Mouse (Mus musculus) limb, embryonic 14.5 days (tissue): ENCODE data around the gene Ptprg. TPM values are rescaled to one million over a fixed set of nuclear protein-coding genes. Genes with fewer than 3 reads are reported as not detected.

ENCODE experiments used
- ATAC-seq: fragments of 200-750 bp; cut with Nextera tagmentation; 2 replicates; pipeline ENCODE4 v1.8.0; 2017; ENCODE audit warnings: low read depth, moderate number of reproducible peaks, moderate TSS enrichment; ENCODE audit not compliant: low FRiP score
- DNase-seq: peaks from one replicate; pipeline ENCODE4 v3.0.0-alpha.2; 2015; ENCODE audit warnings: low spot score
- H3K27ac ChIP-seq: fragments of 300-500 bp; sonication (generic); replicated peaks from 2 replicates; pipeline ENCODE4 v1.5.1; 2014; ENCODE audit warnings: low read depth, mild to moderate bottlenecking, low read length, moderate library complexity, mixed read lengths
- H3K27me3 ChIP-seq: fragments of 300-500 bp; sonication (generic); 2 replicates; pipeline ENCODE4 v1.6.1; 2014; ENCODE audit warnings: low read length, mixed read lengths; ENCODE audit not compliant: control insufficient read depth, insufficient read depth
- H3K36me3 ChIP-seq: fragments of 300-500 bp; sonication (generic); 2 replicates; pipeline ENCODE4 v1.6.1; 2014; ENCODE audit warnings: mild to moderate bottlenecking, low read length, moderate library complexity, mixed read lengths; ENCODE audit not compliant: control insufficient read depth, insufficient read depth
- H3K4me1 ChIP-seq: fragments of 300-500 bp; sonication (generic); 2 replicates; pipeline ENCODE4 v1.6.1; 2014; ENCODE audit warnings: antibody characterized with exemption, low read length, mixed read lengths; ENCODE audit not compliant: control insufficient read depth, insufficient read depth
- H3K4me2 ChIP-seq: fragments of 300-500 bp; sonication (generic); replicated peaks from 2 replicates; pipeline ENCODE4 v1.6.1; 2014; ENCODE audit warnings: low read depth, mild to moderate bottlenecking, low read length, moderate library complexity; ENCODE audit not compliant: severe bottlenecking
- H3K4me3 ChIP-seq: fragments of 300-500 bp; sonication (generic); replicated peaks from 2 replicates; pipeline ENCODE4 v1.5.1; 2014; ENCODE audit warnings: low read length
- H3K9ac ChIP-seq: fragments of 300-500 bp; sonication (generic); 2 replicates; pipeline ENCODE4 v1.6.1; 2014; ENCODE audit warnings: mild to moderate bottlenecking, low read depth, low read length, moderate library complexity; ENCODE audit not compliant: severe bottlenecking
- H3K9me3 ChIP-seq: fragments of 300-500 bp; sonication (generic); 2 replicates; pipeline ENCODE4 v1.6.1; 2016; ENCODE audit warnings: low read length; ENCODE audit not compliant: control insufficient read depth
- POLR2A ChIP-seq: fragments of 200-500 bp; IDR thresholded peaks from 2 replicates; pipeline ENCODE4 v1.8.0; 2012; ENCODE audit warnings: inconsistent platforms, mild to moderate bottlenecking, moderate library complexity, borderline replicate concordance; ENCODE audit not compliant: insufficient read depth, insufficient read length; ENCODE audit errors: extremely low read depth
- WGBS: fragments of 180-500 bp; shearing (Covaris S2); extraction: QIAGEN DNeasy Blood & Tissue Kit; methylation state at CpG from one replicate; pipeline ENCODE4 v1.1.7; 2014; 5-methylcytosine and 5-hydroxymethylcytosine counted together
- polyA plus RNA-seq, 2 experiments: library from polyadenylated mRNA; depleted of rRNA in 1 of 2; stranded (reverse) in 1 of 2; unstranded in 1 of 2; fragments of >200 nt; fragmentation: Nextera tagmentation in 1 of 2; extraction: Ambion mirVana in 1 of 2; gene quantifications; 2 replicates each; pipeline versions ENCODE4 v1.2.1 to v1.2.3; 2012 to 2014

Gene Ptprg
- polyA plus RNA-seq, 2 experiments: 25.5 to 28.6 TPM

GRCm38 (mm10) chr14:11699654-11700053 lies 146.3 kb downstream of the Ptprg start:
- Histone ChIP-seq H3K4me3 (no peak overlapping the region), H3K4me2 (no peak overlapping the region), H3K9me3 (no peaks in the 10 kb centered on the region), H3K27me3 (no peaks in the 10 kb centered on the region), H3K9ac (no peak overlapping the region), H3K27ac (no peak overlapping the region), H3K4me1 (peaks cover 13% of the 10 kb centered on the region), H3K36me3 (no peaks in the 10 kb centered on the region)
- ATAC-seq (no peak), DNase-seq (no peak)
- WGBS: 87% methylated on average over 2 of the region's 2 CpGs
- no peak for TF ChIP-seq POLR2A

DNA sequence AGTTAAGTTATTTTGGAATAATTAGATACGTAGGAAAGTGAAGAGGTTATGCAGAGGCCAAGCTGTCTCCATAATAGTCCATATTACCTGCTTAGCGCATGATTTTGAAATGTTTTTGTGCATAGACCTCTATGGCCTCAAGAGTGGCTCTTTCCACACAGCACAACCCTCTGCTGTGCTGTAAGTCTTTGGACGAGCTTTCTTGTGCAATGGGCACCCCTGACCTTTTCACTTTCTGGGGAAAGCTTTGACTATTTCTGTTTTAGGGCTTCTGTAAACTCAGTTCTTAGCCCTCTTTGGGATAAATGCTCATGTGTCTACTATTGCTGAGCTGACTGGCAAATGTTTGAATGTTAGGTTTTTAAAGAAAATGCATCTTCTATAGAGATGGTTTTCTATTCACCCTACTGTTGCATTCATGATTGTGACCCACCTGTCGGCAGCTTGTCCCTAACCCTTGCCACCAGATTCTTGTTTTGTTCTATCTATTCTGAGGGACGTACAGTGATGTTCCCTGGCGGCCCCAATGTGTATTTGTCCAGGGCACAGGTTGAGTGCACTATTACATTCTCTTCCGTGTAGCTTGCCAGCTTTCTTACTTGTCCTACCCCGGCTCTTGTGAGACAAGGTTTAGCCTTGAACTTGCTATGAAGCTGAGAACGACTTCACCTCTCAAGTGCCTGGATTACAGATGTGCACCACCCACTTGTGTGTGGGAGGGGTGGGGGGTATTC lies 148.4 kb downstream of the Ptprg start:
- Histone ChIP-seq H3K27me3 (no peaks in the 10 kb centered on the region), H3K36me3 (no peaks in the 10 kb centered on the region), H3K27ac (no peak overlapping the region), H3K4me2 (no peak overlapping the region), H3K4me3 (no peak overlapping the region), H3K9ac (no peak overlapping the region), H3K9me3 (no peaks in the 10 kb centered on the region), H3K4me1 (peaks cover 19% of the 10 kb centered on the region)
- 77% methylated on average over 9 of the region's 9 CpGs for WGBS
- no peak for DNase-seq
- ATAC-seq: no peak
- no peak for TF ChIP-seq POLR2A

DNA sequence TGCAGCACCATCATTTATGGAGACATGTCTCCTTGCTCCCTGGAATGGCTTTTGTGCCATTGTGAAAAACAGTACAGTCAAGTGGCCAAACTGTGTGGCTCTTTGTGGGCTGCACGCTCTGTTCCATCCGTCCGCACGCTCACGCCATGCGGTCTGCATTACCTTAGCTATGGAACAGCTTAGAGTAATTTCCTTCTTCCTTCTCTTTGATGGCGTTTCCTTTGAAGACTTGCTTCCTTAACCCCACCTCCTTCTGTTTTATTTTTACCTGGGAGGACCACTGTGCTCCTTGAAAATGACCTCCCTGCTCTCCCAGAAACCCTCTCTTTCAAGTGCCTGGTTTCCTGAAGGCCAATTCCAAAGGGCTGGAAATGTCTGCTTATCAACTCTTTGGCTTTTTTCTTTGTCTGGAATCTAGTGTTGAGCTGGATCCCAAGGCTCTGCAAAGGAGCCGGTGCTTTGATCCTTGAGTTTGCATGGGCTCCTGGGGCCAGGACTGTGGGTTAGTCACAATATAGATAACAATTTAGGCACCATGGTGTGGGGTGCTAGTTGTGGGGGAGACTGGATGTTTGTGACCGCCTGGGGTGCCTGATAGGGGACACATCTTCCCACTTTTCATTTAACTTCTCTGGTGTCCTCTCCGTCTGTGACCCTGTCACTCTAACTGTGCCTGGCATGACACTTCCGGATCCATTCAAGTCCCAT lies 149.6 kb downstream of the Ptprg start:
- ATAC-seq: no peak
- no peak overlapping the region for H3K27ac ChIP-seq
- no peak overlapping the region for H3K4me2 ChIP-seq
- peaks cover 16% of the 10 kb centered on the region for H3K4me1 ChIP-seq
- no peak overlapping the region for H3K4me3 ChIP-seq
- TF ChIP-seq POLR2A: no peak
- H3K9me3 ChIP-seq: no peaks in the 10 kb centered on the region
- WGBS: 31% methylated on average over 11 of the region's 11 CpGs
- no peaks in the 10 kb centered on the region for H3K36me3 ChIP-seq
- H3K27me3 ChIP-seq: no peaks in the 10 kb centered on the region
- no peak for DNase-seq
- H3K9ac ChIP-seq: no peak overlapping the region

DNA sequence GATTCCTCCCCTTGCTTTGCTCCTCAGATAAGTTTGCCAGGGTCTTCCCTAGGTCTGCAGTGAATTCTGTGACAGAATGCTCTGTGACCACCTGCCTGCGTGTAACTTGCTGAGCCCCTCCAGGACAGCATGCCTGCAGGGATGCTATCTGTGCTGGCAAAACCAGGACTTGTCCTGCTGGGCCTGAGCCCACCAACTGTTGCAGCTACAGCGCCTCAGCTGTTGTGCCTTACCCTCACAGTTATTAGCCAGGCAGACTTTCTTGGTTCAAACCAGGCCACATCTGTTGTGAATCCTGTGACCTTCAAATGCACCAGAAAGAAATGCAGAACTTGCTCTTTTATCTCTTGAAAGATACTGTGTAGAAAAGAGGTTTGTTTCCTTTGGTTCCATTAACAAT lies 151.5 kb downstream of the Ptprg start:
- Histone ChIP-seq H3K9ac (no peak overlapping the region), H3K4me2 (no peak overlapping the region), H3K4me1 (peaks cover 19% of the 10 kb centered on the region), H3K4me3 (no peak overlapping the region), H3K27ac (no peak overlapping the region), H3K9me3 (no peaks in the 10 kb centered on the region), H3K36me3 (no peaks in the 10 kb centered on the region), H3K27me3 (no peaks in the 10 kb centered on the region)
- TF ChIP-seq POLR2A: no peak
- WGBS: 29% methylated on average over 2 of the region's 2 CpGs
- ATAC-seq (no peak), DNase-seq (no peak)

DNA sequence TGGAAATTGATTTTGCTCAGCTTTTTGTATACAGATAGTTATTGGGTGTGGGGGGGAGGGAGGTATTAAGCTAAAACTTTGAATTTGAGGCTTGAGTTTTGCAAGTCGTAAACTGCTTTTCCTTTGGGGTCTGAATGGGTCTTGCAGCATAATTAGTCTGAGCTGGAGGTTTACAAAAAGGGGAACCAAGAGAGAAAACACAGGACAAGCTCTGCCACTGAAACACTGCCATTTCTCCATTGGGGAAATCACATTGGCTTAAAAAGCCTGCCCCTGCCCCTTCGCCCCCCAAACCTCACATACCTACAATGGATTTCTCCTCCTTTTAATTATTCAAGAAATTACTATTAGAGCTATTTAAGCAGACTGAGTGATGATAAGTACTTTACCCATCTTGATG lies 156.0 kb downstream of the Ptprg start:
- no peak for TF ChIP-seq POLR2A
- WGBS: 63% methylated on average over 2 of the region's 2 CpGs
- DNase-seq (no peak), ATAC-seq (no peak)
- no peak overlapping the region for H3K27ac ChIP-seq
- H3K9me3 ChIP-seq: no peaks in the 10 kb centered on the region
- H3K9ac ChIP-seq: no peak overlapping the region
- H3K4me3 ChIP-seq: no peak overlapping the region
- H3K36me3 ChIP-seq: no peaks in the 10 kb centered on the region
- no peak overlapping the region for H3K4me2 ChIP-seq
- H3K27me3 ChIP-seq: no peaks in the 10 kb centered on the region
- peaks cover 9% of the 10 kb centered on the region for H3K4me1 ChIP-seq
